Mouse (Mus musculus) G1E (cell line): ENCODE measurements around the gene Ddx39b. TPM values are rescaled to one million over a fixed set of nuclear protein-coding genes. Genes with fewer than 3 reads are reported as not detected.
A peak's percentile ranks its signal among the peaks of the same experiment; 100 is the strongest.

Experiments used
- ATAC-seq: 2 replicates; pipeline ENCODE4 v1.8.0; 2016; ENCODE audit warnings: mild to moderate bottlenecking; ENCODE audit not compliant: insufficient number of reproducible peaks, poor library complexity, low FRiP score, severe bottlenecking; ENCODE audit errors: extremely low read depth
- DNase-seq: peaks from one replicate; pipeline ENCODE4 v3.0.0; 2012; ENCODE audit warnings: low spot score
- H3K27me3 ChIP-seq: 2 replicates; pipeline ENCODE4 v1.6.1; 2012; ENCODE audit warnings: mild to moderate bottlenecking, low read length, inconsistent platforms; ENCODE audit not compliant: insufficient read depth
- H3K36me3 ChIP-seq: replicated peaks from 2 replicates; pipeline ENCODE3; 2012; ENCODE audit warnings: mild to moderate bottlenecking, inconsistent platforms
- H3K4me1 ChIP-seq: 2 replicates; pipeline ENCODE4 v1.6.1; 2012; ENCODE audit warnings: low read depth, low read length, inconsistent platforms, mixed read lengths; ENCODE audit not compliant: insufficient read depth
- H3K4me3 ChIP-seq: 2 replicates; pipeline ENCODE4 v1.5.1; 2012; ENCODE audit warnings: low read depth, mild to moderate bottlenecking, inconsistent platforms, low read length, moderate library complexity, mixed read lengths
- H3K9me3 ChIP-seq: replicated peaks from 2 replicates; pipeline ENCODE4 v1.6.1; 2012; ENCODE audit warnings: inconsistent platforms
- CTCF ChIP-seq: IDR thresholded peaks from 2 replicates; pipeline ENCODE4 v1.5.1; 2012; ENCODE audit warnings: low read depth, low read length, inconsistent platforms, mixed read lengths
- GATA1 ChIP-seq: IDR thresholded peaks from 2 replicates; pipeline ENCODE4 v1.6.1; 2012; ENCODE audit warnings: borderline replicate concordance, low read length, inconsistent platforms, mixed read lengths
- GATA2 ChIP-seq: IDR thresholded peaks from 2 replicates; pipeline ENCODE4 v1.6.1; 2012; ENCODE audit warnings: low read depth, low read length, inconsistent platforms, borderline replicate concordance
- POLR2AphosphoS5 ChIP-seq: IDR thresholded peaks from 2 replicates; pipeline ENCODE4 v1.6.1; 2012; ENCODE audit warnings: low read depth, low read length, inconsistent platforms; ENCODE audit not compliant: insufficient replicate concordance
- TAL1 ChIP-seq: conservative IDR thresholded peaks from 2 replicates; pipeline ENCODE4 v1.6.1; 2012; ENCODE audit warnings: low read depth, low read length, inconsistent platforms, mixed read lengths
- polyA plus RNA-seq: library from polyadenylated mRNA; stranded (reverse); fragments of >175 nt; gene quantifications from 2 replicates; pipeline ENCODE4 v1.2.3, GENCODE M21; 2012
- total RNA-seq, 2 experiments: library from RNA; stranded (forward) in 1 of 2; stranded (reverse) in 1 of 2; fragments of 200-1000 nt in 1 of 2; fragments of >200 nt in 1 of 2; fragmentation: Nextera tagmentation in 1 of 2; gene quantifications; 2 replicates each; pipeline ENCODE4 v1.2.3; 2014 to 2017

Ddx39b gene
- total and polyA plus RNA-seq, 3 experiments = 174 to 424 (median 362) TPM

DNA sequence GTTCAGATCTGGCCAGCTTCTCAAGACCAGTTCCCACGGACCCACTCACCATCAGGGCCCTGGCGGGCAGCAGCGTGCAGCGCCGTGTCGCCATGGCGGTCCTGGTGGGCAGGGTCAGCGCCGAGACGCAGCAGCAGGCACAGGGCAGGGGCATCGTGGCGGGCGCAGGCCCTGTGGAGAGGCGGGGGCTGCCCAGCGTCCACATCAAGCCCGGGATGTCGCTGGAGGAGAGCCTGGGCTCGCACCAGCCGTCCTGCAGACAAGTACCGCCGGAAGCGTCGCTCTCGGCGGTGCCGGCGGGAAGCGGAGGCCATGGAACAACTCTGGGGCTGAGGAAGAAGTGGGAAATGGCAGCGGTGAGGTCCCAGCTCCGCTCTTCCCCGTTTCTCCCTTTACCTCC, 6.6 kb upstream of the Ddx39b start:
- H3K36me3 ChIP-seq = peaks cover 69% of the 10 kb centered on the region
- TF ChIP-seq CTCF (no peak), TAL1 (no peak), GATA1 (no peak), GATA2 (no peak), POLR2AphosphoS5 (no peak)
- peak overlapping the region; percentile 86 for H3K4me3 ChIP-seq
- H3K9me3 ChIP-seq = no peaks in the 10 kb centered on the region
- ATAC-seq (no peak), DNase-seq (no peak)
- H3K27me3 ChIP-seq = no peaks in the 10 kb centered on the region
- peaks cover 63% of the 10 kb centered on the region for H3K4me1 ChIP-seq

DNA sequence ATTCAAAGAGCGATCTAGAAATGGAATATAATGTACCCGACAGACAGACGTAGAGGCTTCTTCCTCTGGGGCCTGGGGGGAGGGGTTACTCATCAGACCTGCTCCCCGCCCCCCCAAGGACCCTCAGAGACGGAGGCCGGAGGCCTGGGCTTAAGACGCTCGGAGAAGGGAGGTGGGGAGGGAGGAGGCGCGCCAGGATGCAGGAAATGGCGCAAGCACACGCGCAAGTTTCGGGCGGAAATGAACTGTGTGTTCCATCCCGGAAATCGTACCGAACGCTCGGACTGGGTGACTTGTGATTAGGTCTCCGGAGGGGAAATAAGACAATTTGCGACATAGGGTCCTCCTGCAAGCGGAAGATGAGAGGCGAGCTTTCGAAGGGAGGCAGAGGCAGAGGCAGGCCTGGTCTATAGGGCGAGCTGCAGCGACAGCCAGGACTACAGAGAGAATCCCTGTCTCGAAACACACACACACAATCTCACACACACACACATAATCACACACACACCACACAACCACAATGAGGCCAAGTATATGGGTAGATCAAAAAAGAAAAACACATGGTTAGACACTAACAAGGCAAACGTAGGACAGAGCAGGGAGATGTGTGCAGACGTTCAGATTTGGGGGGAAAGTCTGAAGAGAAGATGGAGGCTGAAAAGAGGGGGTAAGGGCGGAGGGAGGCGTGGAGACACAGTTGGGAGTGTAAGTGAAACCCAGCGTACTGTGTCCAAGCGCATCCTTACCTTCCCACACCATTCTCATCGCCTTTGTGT, 5.7 kb upstream of the Ddx39b start, which contains the start of gene Nfkbil1:
TSS of gene Nfkbil1 (minus strand) at position 179 of the 776 bp plus-strand sequence.
- peak; percentile 79 for ATAC-seq
- H3K36me3 ChIP-seq = peaks cover 66% of the 10 kb centered on the region
- peaks cover 72% of the 10 kb centered on the region for H3K4me1 ChIP-seq
- no peaks in the 10 kb centered on the region for H3K9me3 ChIP-seq
- H3K27me3 ChIP-seq = no peaks in the 10 kb centered on the region
- peak within 1 kb of the TSS; percentile 86 for H3K4me3 ChIP-seq
- DNase-seq = peak; percentile 84
- TF ChIP-seq TAL1 (no peak), POLR2AphosphoS5 (no peak), GATA1 (no peak), CTCF (no peak), GATA2 (no peak)

DNA sequence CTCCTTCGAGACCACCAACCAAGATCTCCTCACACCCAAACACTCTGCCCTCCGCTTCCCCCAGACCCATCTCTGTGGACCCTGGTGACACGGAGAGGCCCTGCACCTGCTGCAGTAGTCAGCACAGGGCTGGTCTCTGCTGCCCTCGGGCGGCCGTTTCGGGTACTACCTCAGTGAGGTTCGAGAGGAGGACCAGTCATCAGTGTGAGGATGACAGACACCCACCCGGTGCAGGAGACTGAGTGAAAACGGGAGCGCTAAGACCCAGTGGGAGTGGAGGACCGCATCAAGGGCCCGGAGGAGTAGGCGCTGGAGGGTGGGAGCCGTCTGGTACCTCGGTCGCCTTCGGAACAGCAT, 5.2 kb upstream of the Ddx39b start:
- peaks cover 71% of the 10 kb centered on the region for H3K4me1 ChIP-seq
- H3K36me3 ChIP-seq = peaks cover 60% of the 10 kb centered on the region
- ATAC-seq (peak; percentile 67), DNase-seq (peak; percentile 76)
- no peaks in the 10 kb centered on the region for H3K27me3 ChIP-seq
- TF ChIP-seq GATA2 (no peak), TAL1 (no peak), GATA1 (no peak), CTCF (peak; percentile 92)
- H3K9me3 ChIP-seq = no peaks in the 10 kb centered on the region
- H3K4me3 ChIP-seq = peak overlapping the region; percentile 86

DNA sequence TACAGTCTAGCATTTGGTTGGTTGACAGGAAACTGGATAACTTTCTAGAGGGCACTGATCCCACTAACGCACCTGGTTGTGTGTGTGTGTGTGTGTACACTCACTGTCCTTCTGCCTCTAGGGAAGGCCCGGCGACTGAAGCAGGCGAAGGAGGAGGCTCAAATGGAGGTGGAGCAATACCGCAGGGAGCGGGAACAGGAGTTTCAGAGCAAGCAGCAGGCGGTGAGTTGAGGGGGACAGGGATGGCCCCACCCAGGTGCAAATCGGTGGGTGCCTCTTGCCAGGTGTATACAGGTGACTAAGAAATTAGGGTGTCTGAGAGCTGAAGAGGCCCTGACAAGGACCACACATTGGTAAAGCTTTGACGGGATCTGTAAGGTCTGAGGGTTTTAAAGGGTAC, 4.5 kb upstream of the Ddx39b start:
- H3K4me1 ChIP-seq = peaks cover 65% of the 10 kb centered on the region
- no peaks in the 10 kb centered on the region for H3K27me3 ChIP-seq
- DNase-seq (no peak), ATAC-seq (no peak)
- no peak for TF ChIP-seq TAL1
- no peak for TF ChIP-seq POLR2AphosphoS5
- no peak for TF ChIP-seq GATA2
- no peak for TF ChIP-seq GATA1
- no peak for TF ChIP-seq CTCF
- no peaks in the 10 kb centered on the region for H3K9me3 ChIP-seq
- no peak overlapping the region for H3K4me3 ChIP-seq
- H3K36me3 ChIP-seq = peaks cover 54% of the 10 kb centered on the region

DNA sequence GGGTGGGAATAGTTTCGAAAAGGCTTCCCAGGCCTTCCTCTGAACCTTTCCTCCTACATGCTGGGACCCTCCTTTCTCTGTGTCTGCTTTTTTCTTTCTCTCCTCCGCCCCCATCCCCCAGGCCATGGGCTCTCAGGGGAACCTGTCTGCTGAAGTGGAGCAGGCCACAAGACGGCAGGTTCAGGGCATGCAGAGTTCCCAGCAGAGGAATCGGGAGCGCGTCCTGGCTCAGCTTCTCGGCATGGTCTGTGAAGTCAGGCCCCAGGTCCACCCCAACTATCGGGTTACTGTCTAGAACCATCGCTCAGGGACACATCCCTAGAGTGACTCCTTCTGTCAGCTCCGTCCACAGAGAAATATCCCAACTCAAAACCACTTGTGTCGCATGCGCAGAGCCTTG, 4.0 kb upstream of the Ddx39b start:
- no peak for DNase-seq
- Histone ChIP-seq H3K27me3 (no peaks in the 10 kb centered on the region), H3K36me3 (peaks cover 51% of the 10 kb centered on the region), H3K9me3 (no peaks in the 10 kb centered on the region), H3K4me3 (no peak overlapping the region), H3K4me1 (peaks cover 60% of the 10 kb centered on the region)
- no peak for ATAC-seq
- TF ChIP-seq POLR2AphosphoS5 (no peak), GATA1 (no peak), GATA2 (no peak), CTCF (no peak), TAL1 (no peak)

DNA sequence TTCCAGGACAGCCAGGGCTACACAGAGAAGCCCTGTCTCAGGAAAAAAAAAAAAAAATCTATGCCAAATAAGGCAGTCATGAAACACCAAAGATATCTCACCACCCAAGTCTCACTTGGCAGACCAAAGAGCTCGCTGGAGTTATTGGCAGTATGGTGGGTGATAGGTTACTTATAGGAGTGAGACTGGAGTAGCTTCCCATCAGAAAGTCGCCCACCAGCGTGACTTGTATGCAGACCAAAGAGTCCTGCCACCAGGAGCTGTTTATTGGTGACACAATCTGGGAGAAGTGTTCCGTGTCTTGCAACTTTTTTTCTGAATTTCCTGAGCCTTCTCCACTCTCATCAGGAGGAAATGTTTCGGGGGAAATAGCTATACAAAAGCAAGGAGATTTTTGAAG, 1.8 kb upstream of the Ddx39b start:
- no peak for ATAC-seq
- no peaks in the 10 kb centered on the region for H3K9me3 ChIP-seq
- DNase-seq = no peak
- peaks cover 61% of the 10 kb centered on the region for H3K4me1 ChIP-seq
- TF ChIP-seq GATA2 = no peak
- TF ChIP-seq POLR2AphosphoS5 = no peak
- no peak for TF ChIP-seq CTCF
- no peak for TF ChIP-seq TAL1
- TF ChIP-seq GATA1 = no peak
- H3K4me3 ChIP-seq = no peak overlapping the region
- peaks cover 55% of the 10 kb centered on the region for H3K36me3 ChIP-seq
- H3K27me3 ChIP-seq = no peaks in the 10 kb centered on the region
